Mouse (Mus musculus): ENCODE data around the gene Cfap54. TPM values are rescaled to one million over a fixed set of nuclear protein-coding genes. Genes with fewer than 3 reads are reported as not detected.

Gene Cfap54
- polyA plus RNA-seq, 1 experiment: 0.44 TPM

GRCm38 (mm10) chr10:93053867-93054266 lies 27.6 kb downstream of the Cfap54 start:
- DNase-seq: no peak
- no peaks in the 10 kb centered on the region for H3K27me3 ChIP-seq (ENCODE audit: control insufficient read depth, insufficient read depth, low read length)
- 92% methylated on average over 6 of the region's 6 CpGs for WGBS
- H3K4me3 ChIP-seq (ENCODE audit: control insufficient read depth, insufficient read depth, low read length): no peak overlapping the region
- peaks cover 8% of the 10 kb centered on the region for H3K4me1 ChIP-seq (replicated peaks; ENCODE audit: control insufficient read depth, insufficient read depth, low read length)
- no peak for TF ChIP-seq CTCF (IDR thresholded peaks at IDR 0.05; ENCODE audit: borderline replicate concordance, control insufficient read depth, extremely low read depth, insufficient read depth, low read length, poor library complexity)
- no peak for TF ChIP-seq POLR2A (IDR thresholded peaks at IDR 0.05; ENCODE audit: control insufficient read depth, extremely low read depth, insufficient read depth, low read length, poor library complexity)
- H3K27ac ChIP-seq (ENCODE audit: control insufficient read depth, insufficient read depth, low read length): no peak overlapping the region
- H3K36me3 ChIP-seq (ENCODE audit: control insufficient read depth, insufficient read depth, low read length): no peaks in the 10 kb centered on the region

DNA sequence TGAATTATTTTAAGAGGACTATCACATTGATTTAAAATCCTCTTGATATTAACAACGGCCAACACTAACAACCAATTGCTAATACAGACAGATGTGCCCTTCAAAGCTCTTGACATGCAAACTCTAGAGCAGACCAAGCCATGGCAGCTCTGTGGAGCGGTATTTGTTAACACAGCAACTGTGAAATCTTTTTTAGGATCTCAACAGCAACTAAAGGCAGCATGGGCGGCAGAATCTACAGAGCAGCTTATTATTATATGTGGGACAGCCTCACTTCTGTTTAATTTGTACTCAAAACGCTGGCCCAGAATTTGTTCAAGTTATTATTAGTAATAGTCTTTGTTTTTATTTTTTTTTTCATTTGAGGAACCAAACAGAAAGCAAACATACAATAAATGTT lies 28.1 kb downstream of the Cfap54 start:
- 94% methylated on average over 4 of the region's 4 CpGs for WGBS
- Histone ChIP-seq H3K27me3 (ENCODE audit: control insufficient read depth, insufficient read depth, low read length) (no peaks in the 10 kb centered on the region), H3K4me3 (ENCODE audit: control insufficient read depth, insufficient read depth, low read length) (no peak overlapping the region), H3K36me3 (ENCODE audit: control insufficient read depth, insufficient read depth, low read length) (no peaks in the 10 kb centered on the region), H3K4me1 (replicated peaks; ENCODE audit: control insufficient read depth, insufficient read depth, low read length) (peaks cover 8% of the 10 kb centered on the region), H3K27ac (ENCODE audit: control insufficient read depth, insufficient read depth, low read length) (no peak overlapping the region)
- no peak for TF ChIP-seq CTCF (IDR thresholded peaks at IDR 0.05; ENCODE audit: borderline replicate concordance, control insufficient read depth, extremely low read depth, insufficient read depth, low read length, poor library complexity)
- TF ChIP-seq POLR2A (IDR thresholded peaks at IDR 0.05; ENCODE audit: control insufficient read depth, extremely low read depth, insufficient read depth, low read length, poor library complexity): no peak
- DNase-seq: no peak

DNA sequence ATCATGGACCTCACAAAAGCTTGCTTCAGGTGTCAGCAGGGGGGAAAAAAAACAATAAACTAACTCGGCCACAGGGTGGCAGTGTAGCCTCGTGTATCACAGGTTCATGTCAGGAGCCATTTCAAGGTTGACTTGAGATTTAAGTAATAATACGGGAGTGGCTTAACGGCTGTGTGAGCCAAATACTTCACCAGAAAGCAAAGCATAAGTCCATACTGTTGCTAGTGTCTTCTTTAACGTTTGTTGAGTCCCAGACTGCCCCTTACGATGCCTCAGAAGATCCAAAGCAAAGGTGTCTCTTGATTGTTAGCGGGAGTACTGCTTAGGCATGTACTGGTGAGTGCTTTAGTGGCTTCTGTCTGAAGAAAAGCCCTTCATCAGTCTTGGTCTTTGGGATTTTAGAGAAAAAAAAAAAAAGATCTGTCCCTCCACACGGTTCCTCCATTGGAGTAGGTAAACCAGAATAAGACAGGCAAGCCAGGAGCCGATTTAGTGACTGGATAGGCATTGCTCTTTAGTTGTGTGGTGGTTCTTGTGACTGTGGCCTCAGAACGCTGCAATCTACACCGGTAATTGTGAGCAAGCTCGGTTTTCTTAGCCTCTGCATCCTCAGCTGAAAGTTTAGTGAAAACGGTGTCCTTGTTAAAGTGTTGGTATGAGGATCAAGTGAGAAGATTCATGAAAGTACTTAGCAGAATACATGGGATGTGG lies 30.2 kb downstream of the Cfap54 start:
- peak; percentile 85 for DNase-seq
- Histone ChIP-seq H3K27ac (ENCODE audit: control insufficient read depth, insufficient read depth, low read length) (no peak overlapping the region), H3K4me3 (ENCODE audit: control insufficient read depth, insufficient read depth, low read length) (no peak overlapping the region)

DNA sequence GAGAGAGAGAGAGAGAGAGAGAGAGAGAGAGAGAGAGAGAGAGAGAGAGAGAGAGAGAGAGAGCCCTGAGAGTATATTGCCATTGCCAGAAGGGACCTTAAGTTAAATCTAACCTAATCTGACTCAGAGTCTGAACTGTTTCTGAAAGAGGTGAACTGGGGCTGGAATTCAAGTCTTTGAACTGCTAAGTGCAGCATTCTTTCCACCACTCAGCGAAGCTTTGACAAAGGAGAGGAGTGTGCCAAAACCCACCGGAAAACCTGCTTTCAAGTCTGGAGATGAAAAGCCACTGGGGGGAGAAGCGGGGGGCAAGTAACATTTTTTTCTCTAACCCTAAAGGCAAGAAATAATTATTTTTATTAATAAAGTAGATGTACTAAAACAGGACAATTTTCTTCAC lies 30.8 kb downstream of the Cfap54 start:
- Histone ChIP-seq H3K4me3 (ENCODE audit: control insufficient read depth, insufficient read depth, low read length) (no peak overlapping the region), H3K36me3 (ENCODE audit: control insufficient read depth, insufficient read depth, low read length) (no peaks in the 10 kb centered on the region), H3K27me3 (ENCODE audit: control insufficient read depth, insufficient read depth, low read length) (no peaks in the 10 kb centered on the region), H3K27ac (ENCODE audit: control insufficient read depth, insufficient read depth, low read length) (no peak overlapping the region), H3K4me1 (replicated peaks; ENCODE audit: control insufficient read depth, insufficient read depth, low read length) (peaks cover 8% of the 10 kb centered on the region)
- TF ChIP-seq CTCF (IDR thresholded peaks at IDR 0.05; ENCODE audit: borderline replicate concordance, control insufficient read depth, extremely low read depth, insufficient read depth, low read length, poor library complexity) (no peak), POLR2A (IDR thresholded peaks at IDR 0.05; ENCODE audit: control insufficient read depth, extremely low read depth, insufficient read depth, low read length, poor library complexity) (no peak)
- DNase-seq: peak; percentile 25
- 20% methylated on average over 3 of the region's 3 CpGs for WGBS

More for the DNA sequence above, 30.2 kb downstream of the Cfap54 start:
- no peaks in the 10 kb centered on the region for H3K36me3 ChIP-seq (ENCODE audit: control insufficient read depth, insufficient read depth, low read length)
- no peaks in the 10 kb centered on the region for H3K27me3 ChIP-seq (ENCODE audit: control insufficient read depth, insufficient read depth, low read length)
- no peak for TF ChIP-seq CTCF (IDR thresholded peaks at IDR 0.05; ENCODE audit: borderline replicate concordance, control insufficient read depth, extremely low read depth, insufficient read depth, low read length, poor library complexity)
- no peak for TF ChIP-seq POLR2A (IDR thresholded peaks at IDR 0.05; ENCODE audit: control insufficient read depth, extremely low read depth, insufficient read depth, low read length, poor library complexity)
- peaks cover 8% of the 10 kb centered on the region for H3K4me1 ChIP-seq (replicated peaks; ENCODE audit: control insufficient read depth, insufficient read depth, low read length)
- 18% methylated on average over 13 of the region's 13 CpGs for WGBS

DNA sequence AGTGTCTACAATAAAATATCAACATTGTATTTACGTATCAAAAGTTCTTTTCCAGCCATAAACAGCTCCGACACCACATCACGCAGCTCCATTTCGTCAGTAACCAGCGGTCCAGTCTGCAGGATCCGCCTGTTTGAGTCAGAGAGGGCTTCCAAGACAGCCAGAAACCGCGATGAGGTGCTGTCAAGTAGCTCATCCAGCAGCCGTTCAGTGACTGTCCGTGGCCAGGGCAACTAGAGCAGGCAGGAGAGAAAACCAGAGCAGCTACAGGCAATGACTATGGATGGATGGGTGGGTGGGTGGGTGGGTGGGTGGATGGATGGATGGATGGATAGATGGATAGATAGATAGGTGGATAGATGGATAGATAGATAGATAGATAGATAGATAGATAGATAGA lies 38.2 kb downstream of the Cfap54 start:
- H3K27me3 ChIP-seq (ENCODE audit: control insufficient read depth, insufficient read depth, low read length): no peaks in the 10 kb centered on the region
- no peak overlapping the region for H3K27ac ChIP-seq (ENCODE audit: control insufficient read depth, insufficient read depth, low read length)
- H3K36me3 ChIP-seq (ENCODE audit: control insufficient read depth, insufficient read depth, low read length): no peaks in the 10 kb centered on the region
- no peak overlapping the region for H3K4me3 ChIP-seq (ENCODE audit: control insufficient read depth, insufficient read depth, low read length)
- no peak for DNase-seq
- WGBS: 95% methylated on average over 10 of the region's 10 CpGs
- H3K4me1 ChIP-seq (replicated peaks; ENCODE audit: control insufficient read depth, insufficient read depth, low read length): peaks cover 15% of the 10 kb centered on the region
- TF ChIP-seq POLR2A (IDR thresholded peaks at IDR 0.05; ENCODE audit: control insufficient read depth, extremely low read depth, insufficient read depth, low read length, poor library complexity): no peak
- TF ChIP-seq CTCF (IDR thresholded peaks at IDR 0.05; ENCODE audit: borderline replicate concordance, control insufficient read depth, extremely low read depth, insufficient read depth, low read length, poor library complexity): no peak

GRCm38 (mm10) chr10:93041850-93042249 lies 39.6 kb downstream of the Cfap54 start:
- peak; percentile 16 for DNase-seq
- H3K4me3 ChIP-seq (ENCODE audit: control insufficient read depth, insufficient read depth, low read length): no peak overlapping the region
- H3K36me3 ChIP-seq (ENCODE audit: control insufficient read depth, insufficient read depth, low read length): no peaks in the 10 kb centered on the region
- 10% methylated on average over 3 of the region's 3 CpGs for WGBS
- H3K27ac ChIP-seq (ENCODE audit: control insufficient read depth, insufficient read depth, low read length): peak overlapping the region; percentile 57
- TF ChIP-seq POLR2A (IDR thresholded peaks at IDR 0.05; ENCODE audit: control insufficient read depth, extremely low read depth, insufficient read depth, low read length, poor library complexity): no peak
- TF ChIP-seq CTCF (IDR thresholded peaks at IDR 0.05; ENCODE audit: borderline replicate concordance, control insufficient read depth, extremely low read depth, insufficient read depth, low read length, poor library complexity): no peak
- peaks cover 15% of the 10 kb centered on the region for H3K4me1 ChIP-seq (replicated peaks; ENCODE audit: control insufficient read depth, insufficient read depth, low read length)
- no peaks in the 10 kb centered on the region for H3K27me3 ChIP-seq (ENCODE audit: control insufficient read depth, insufficient read depth, low read length)
